Mouse (Mus musculus) neural tube, embryonic 11.5 days (tissue): ENCODE measurements around the gene Thsd1. TPM values are rescaled to one million over a fixed set of nuclear protein-coding genes. Genes with fewer than 3 reads are reported as not detected.
"Not testable (repeated sequence)": the region's sequence is repeated elsewhere in the genome, so short reads cannot be mapped to it uniquely, and the experiment has no call there.

Experiments
- ATAC-seq: fragments of 200-750 bp; cut with Nextera tagmentation; 2 replicates; pipeline ENCODE4 v1.8.0; 2017; ENCODE audit warnings: moderate number of reproducible peaks, mild to moderate bottlenecking, moderate TSS enrichment, moderate library complexity; ENCODE audit not compliant: insufficient read depth, low FRiP score, low TSS enrichment
- DNase-seq: peaks from one replicate; pipeline ENCODE4 v3.0.0-alpha.2; 2015; ENCODE audit warnings: low spot score
- H3K27ac ChIP-seq: fragments of 300-500 bp; sonication (generic); 2 replicates; pipeline ENCODE4 v1.5.1; 2014; ENCODE audit warnings: low read depth, mild to moderate bottlenecking, low read length
- H3K27me3 ChIP-seq: fragments of 300-500 bp; sonication (generic); 2 replicates; pipeline ENCODE4 v1.6.1; 2014; ENCODE audit warnings: mild to moderate bottlenecking, low read length, mixed read lengths; ENCODE audit not compliant: control insufficient read depth, insufficient read depth
- H3K36me3 ChIP-seq: fragments of 300-500 bp; sonication (generic); 2 replicates; pipeline ENCODE4 v1.6.1; 2014; ENCODE audit warnings: mild to moderate bottlenecking, low read length, moderate library complexity, mixed read lengths; ENCODE audit not compliant: control insufficient read depth, insufficient read depth
- H3K4me1 ChIP-seq: fragments of 300-500 bp; sonication (generic); 2 replicates; pipeline ENCODE4 v1.6.1; 2014; ENCODE audit warnings: low read length, mixed read lengths; ENCODE audit not compliant: control insufficient read depth, insufficient read depth
- H3K4me2 ChIP-seq: fragments of 300-500 bp; sonication (generic); 2 replicates; pipeline ENCODE4 v1.6.1; 2014; ENCODE audit warnings: low read depth, mild to moderate bottlenecking, moderate library complexity
- H3K4me3 ChIP-seq: fragments of 300-500 bp; sonication (generic); 2 replicates; pipeline ENCODE4 v1.5.1; 2014; ENCODE audit warnings: low read depth, low read length
- H3K9ac ChIP-seq: fragments of 300-500 bp; sonication (generic); 2 replicates; pipeline ENCODE4 v1.6.1; 2014; ENCODE audit warnings: mild to moderate bottlenecking, low read length
- H3K9me3 ChIP-seq: fragments of 300-500 bp; sonication (generic); 2 replicates; pipeline ENCODE4 v1.6.1; 2016; ENCODE audit warnings: low read length; ENCODE audit not compliant: control insufficient read depth
- WGBS: fragments of 180-500 bp; shearing (Covaris S2); extraction: QIAGEN DNeasy Blood & Tissue Kit; methylation state at CpG from one replicate; pipeline ENCODE4 v1.1.7; 2014; 5-methylcytosine and 5-hydroxymethylcytosine counted together
- polyA plus RNA-seq: library from polyadenylated mRNA; unstranded; fragments of >200 nt; fragmentation: Nextera tagmentation; extraction: Ambion mirVana; gene quantifications from 2 replicates; pipeline ENCODE4 v1.2.1, GENCODE M21; 2014

The Thsd1 gene
- polyA plus RNA-seq, 1 experiment from 2014 or later, result 10.2 TPM

- no peak for ATAC-seq
- Histone ChIP-seq H3K4me1 (no peaks in the 10 kb centered on the region), H3K27me3 (no peaks in the 10 kb centered on the region), H3K27ac (no peak overlapping the region), H3K9ac (no peak overlapping the region), H3K4me2 (no peak overlapping the region), H3K4me3 (no peak overlapping the region), H3K36me3 (no peaks in the 10 kb centered on the region), H3K9me3 (no peaks in the 10 kb centered on the region)
- WGBS, result 76% methylated on average over 10 of the region's 10 CpGs
- no peak for DNase-seq
These were observed 47.5 kb downstream of the Thsd1 start for GRCm38 (mm10) chr8:22274641-22275040.

GRCm38 (mm10) chr8:22282999-22283491 lies 55.9 kb downstream of the Thsd1 start, which contains the start of gene Tpte:
TSS of gene Tpte (plus strand) at chr8:22283441.
- no peaks in the 10 kb centered on the region for H3K4me1 ChIP-seq
- ATAC-seq, result no peak
- H3K36me3 ChIP-seq, result no peaks in the 10 kb centered on the region
- no peak within 1 kb of the TSS for H3K27ac ChIP-seq
- no peak for DNase-seq
- no peak within 1 kb of the TSS for H3K9ac ChIP-seq
- H3K27me3 ChIP-seq, result no peaks in the 10 kb centered on the region
- no peak within 1 kb of the TSS for H3K4me2 ChIP-seq
- WGBS, result 71% methylated on average over 2 of the region's 2 CpGs
- H3K9me3 ChIP-seq, result no peaks in the 10 kb centered on the region
- no peak within 1 kb of the TSS for H3K4me3 ChIP-seq

- Histone ChIP-seq H3K36me3 (no peaks in the 10 kb centered on the region), H3K27me3 (no peaks in the 10 kb centered on the region), H3K9me3 (no peaks in the 10 kb centered on the region), H3K27ac (no peak overlapping the region), H3K4me1 (peaks cover 5% of the 10 kb centered on the region; the same call in 1 of the 2 replicates), H3K9ac (no peak overlapping the region), H3K4me3 (no peak overlapping the region), H3K4me2 (no peak overlapping the region)
- 55% methylated on average over 2 of the region's 2 CpGs for WGBS
- no peak for ATAC-seq
- no peak for DNase-seq
These were observed 75.2 kb downstream of the Thsd1 start for GRCm38 (mm10) chr8:22302326-22302725.

- Histone ChIP-seq H3K36me3 (no peaks in the 10 kb centered on the region), H3K27me3 (no peaks in the 10 kb centered on the region), H3K4me2 (peak overlapping the region; percentile 22; the same call in 1 of the 2 replicates), H3K9ac (peak overlapping the region; percentile 31; the same call in 1 of the 2 replicates), H3K9me3 (no peaks in the 10 kb centered on the region), H3K27ac (no peak overlapping the region), H3K4me1 (peaks cover 5% of the 10 kb centered on the region; the same call in 1 of the 2 replicates), H3K4me3 (no peak overlapping the region; the same call in 1 of the 2 replicates)
- WGBS, result 22% methylated on average over 7 of the region's 7 CpGs
- ATAC-seq (peak; percentile 84), DNase-seq (peak; percentile 52)
These were observed 75.8 kb downstream of the Thsd1 start for GRCm38 (mm10) chr8:22302896-22303306.

GRCm38 (mm10) chr8:22304045-22304444 lies 76.9 kb downstream of the Thsd1 start:
- H3K9ac ChIP-seq, H3K4me1 ChIP-seq, H3K9me3 ChIP-seq, H3K4me2 ChIP-seq, H3K27ac ChIP-seq, H3K4me3 ChIP-seq, H3K27me3 ChIP-seq, DNase-seq, ATAC-seq, H3K36me3 ChIP-seq: not testable (repeated sequence)
- WGBS, result 89% methylated on average over 8 of the region's 9 CpGs

GRCm38 (mm10) chr8:22306999-22307398 lies 79.9 kb downstream of the Thsd1 start:
- no peak for ATAC-seq
- H3K27me3 ChIP-seq, result no peaks in the 10 kb centered on the region
- no peak overlapping the region for H3K27ac ChIP-seq
- no peak overlapping the region for H3K9ac ChIP-seq
- DNase-seq, result no peak
- no peak overlapping the region for H3K4me2 ChIP-seq
- peaks cover 5% of the 10 kb centered on the region; the same call in 1 of the 2 replicates for H3K4me1 ChIP-seq
- H3K36me3 ChIP-seq, result no peaks in the 10 kb centered on the region
- H3K4me3 ChIP-seq, result no peak overlapping the region
- no peaks in the 10 kb centered on the region for H3K9me3 ChIP-seq
- 73% methylated on average over 10 of the region's 10 CpGs for WGBS

Other genes starting within 250 kb of the Thsd1 start
- 1.5 and 1.6 TPM in 2 replicates for gene Atp7b, start 167.0 kb upstream of the Thsd1 start, polyA plus RNA-seq
- 34.2 and 35.3 TPM in 2 replicates for gene Alg11, start 166.6 kb upstream of the Thsd1 start, polyA plus RNA-seq
- 0.15 TPM in 1 of 2 replicates, not detected in the other for gene Nek5, start 102.3 kb upstream of the Thsd1 start, polyA plus RNA-seq
- gene Nek3, start 60.9 kb upstream of the Thsd1 start, polyA plus RNA-seq, result 7.4 and 7.7 TPM in 2 replicates
- 55.0 and 60.6 TPM in 2 replicates for gene Ckap2, start 41.5 kb upstream of the Thsd1 start, polyA plus RNA-seq
- gene Vps36, start 34.5 kb upstream of the Thsd1 start, polyA plus RNA-seq, result 42.6 and 43.4 TPM in 2 replicates
- not detected in 2 replicates for gene Tpte, start 56.1 kb downstream of the Thsd1 start, polyA plus RNA-seq
- gene Slc25a15, start 171.3 kb downstream of the Thsd1 start, polyA plus RNA-seq, result 15.4 and 16.8 TPM in 2 replicates
- 39.4 and 45.0 TPM in 2 replicates for gene Mrps31, start 184.0 kb downstream of the Thsd1 start, polyA plus RNA-seq